Mouse (Mus musculus) G1E (cell line): ENCODE measurements at regions not wholly inside any gene's neighbourhood (a gene's known extent, or its start where the extent isn't known, plus 50 kb on each side); places are given as distances from the start of the nearest gene placed in this dataset.

Experiments used
- ATAC-seq: 2 replicates; pipeline ENCODE4 v1.8.0; 2016; ENCODE audit warnings: mild to moderate bottlenecking; ENCODE audit not compliant: insufficient number of reproducible peaks, poor library complexity, low FRiP score, severe bottlenecking; ENCODE audit errors: extremely low read depth
- DNase-seq: peaks from one replicate; pipeline ENCODE4 v3.0.0; 2012; ENCODE audit warnings: low spot score
- H3K27me3 ChIP-seq: 2 replicates; pipeline ENCODE4 v1.6.1; 2012; ENCODE audit warnings: mild to moderate bottlenecking, low read length, inconsistent platforms; ENCODE audit not compliant: insufficient read depth
- H3K36me3 ChIP-seq: replicated peaks from 2 replicates; pipeline ENCODE3; 2012; ENCODE audit warnings: mild to moderate bottlenecking, inconsistent platforms
- H3K4me1 ChIP-seq: 2 replicates; pipeline ENCODE4 v1.6.1; 2012; ENCODE audit warnings: low read depth, low read length, inconsistent platforms, mixed read lengths; ENCODE audit not compliant: insufficient read depth
- H3K4me3 ChIP-seq: 2 replicates; pipeline ENCODE4 v1.5.1; 2012; ENCODE audit warnings: low read depth, mild to moderate bottlenecking, inconsistent platforms, low read length, moderate library complexity, mixed read lengths
- H3K9me3 ChIP-seq: replicated peaks from 2 replicates; pipeline ENCODE4 v1.6.1; 2012; ENCODE audit warnings: inconsistent platforms
- CTCF ChIP-seq: IDR thresholded peaks from 2 replicates; pipeline ENCODE4 v1.5.1; 2012; ENCODE audit warnings: low read depth, low read length, inconsistent platforms, mixed read lengths
- GATA1 ChIP-seq: IDR thresholded peaks from 2 replicates; pipeline ENCODE4 v1.6.1; 2012; ENCODE audit warnings: borderline replicate concordance, low read length, inconsistent platforms, mixed read lengths
- GATA2 ChIP-seq: IDR thresholded peaks from 2 replicates; pipeline ENCODE4 v1.6.1; 2012; ENCODE audit warnings: low read depth, low read length, inconsistent platforms, borderline replicate concordance
- POLR2AphosphoS5 ChIP-seq: IDR thresholded peaks from 2 replicates; pipeline ENCODE4 v1.6.1; 2012; ENCODE audit warnings: low read depth, low read length, inconsistent platforms; ENCODE audit not compliant: insufficient replicate concordance
- TAL1 ChIP-seq: conservative IDR thresholded peaks from 2 replicates; pipeline ENCODE4 v1.6.1; 2012; ENCODE audit warnings: low read depth, low read length, inconsistent platforms, mixed read lengths

- Histone ChIP-seq H3K27me3 (no peaks in the 10 kb centered on the region), H3K4me3 (no peak overlapping the region), H3K9me3 (0 out of 2 replicates have a peak, but pooled peaks cover 6% of the 10 kb centered on the region), H3K4me1 (no peaks in the 10 kb centered on the region), H3K36me3 (no peaks in the 10 kb centered on the region)
- TF ChIP-seq CTCF (no peak), POLR2AphosphoS5 (no peak), GATA2 (no peak), TAL1 (no peak), GATA1 (no peak)
- no peak for DNase-seq
- ATAC-seq = no peak
Measured at GRCm38 (mm10) chr3:99811276-99811675, 73.9 kb upstream of the Spag17 start.

- ATAC-seq = no peak
- DNase-seq = no peak
- TF ChIP-seq GATA2 = no peak
- TF ChIP-seq CTCF = no peak
- no peak for TF ChIP-seq GATA1
- TF ChIP-seq POLR2AphosphoS5 = no peak
- no peak for TF ChIP-seq TAL1
Measured at GRCm38 (mm10) chr3:99812836-99813235, 72.4 kb upstream of the Spag17 start.

GRCm38 (mm10) chr3:99815115-99815514 is 70.1 kb upstream of the Spag17 start:
- DNase-seq = no peak

More at GRCm38 (mm10) chr3:99812836-99813235, 72.4 kb upstream of the Spag17 start:
- Histone ChIP-seq H3K4me3 (no peak overlapping the region), H3K4me1 (no peaks in the 10 kb centered on the region), H3K36me3 (no peaks in the 10 kb centered on the region), H3K9me3 (peaks cover 8% of the 10 kb centered on the region), H3K27me3 (no peaks in the 10 kb centered on the region)

GRCm38 (mm10) chr3:99817965-99818364 is 67.2 kb upstream of the Spag17 start:
- Histone ChIP-seq H3K9me3 (peaks cover 34% of the 10 kb centered on the region), H3K4me3 (no peak overlapping the region), H3K36me3 (no peaks in the 10 kb centered on the region), H3K4me1 (no peaks in the 10 kb centered on the region), H3K27me3 (no peaks in the 10 kb centered on the region)
- TF ChIP-seq TAL1 (no peak), GATA1 (no peak), POLR2AphosphoS5 (no peak), CTCF (no peak), GATA2 (no peak)
- ATAC-seq = no peak
- no peak for DNase-seq

More at GRCm38 (mm10) chr3:99815115-99815514, 70.1 kb upstream of the Spag17 start:
- TF ChIP-seq POLR2AphosphoS5 (no peak), GATA1 (no peak), GATA2 (no peak), CTCF (no peak), TAL1 (no peak)
- no peak overlapping the region for H3K4me3 ChIP-seq
- ATAC-seq = no peak
- H3K27me3 ChIP-seq = no peaks in the 10 kb centered on the region
- no peaks in the 10 kb centered on the region for H3K36me3 ChIP-seq
- H3K4me1 ChIP-seq = no peaks in the 10 kb centered on the region
- peaks cover 20% of the 10 kb centered on the region for H3K9me3 ChIP-seq

- DNase-seq (no peak), ATAC-seq (no peak)
- H3K27me3 ChIP-seq = no peaks in the 10 kb centered on the region
- H3K36me3 ChIP-seq = no peaks in the 10 kb centered on the region
- no peaks in the 10 kb centered on the region for H3K4me1 ChIP-seq
- H3K9me3 ChIP-seq = peaks cover 33% of the 10 kb centered on the region
- no peak overlapping the region for H3K4me3 ChIP-seq
- TF ChIP-seq GATA2 (no peak), POLR2AphosphoS5 (no peak), GATA1 (no peak)
Measured at GRCm38 (mm10) chr3:99822735-99823134, 62.5 kb upstream of the Spag17 start.

- ATAC-seq = no peak
- no peak for DNase-seq
- Histone ChIP-seq H3K27me3 (no peaks in the 10 kb centered on the region), H3K36me3 (no peaks in the 10 kb centered on the region), H3K4me1 (no peaks in the 10 kb centered on the region), H3K4me3 (no peak overlapping the region), H3K9me3 (peaks cover 28% of the 10 kb centered on the region)
- TF ChIP-seq CTCF (no peak), POLR2AphosphoS5 (no peak), GATA1 (no peak), TAL1 (no peak), GATA2 (no peak)
Measured at GRCm38 (mm10) chr3:99823256-99823655, 62.0 kb upstream of the Spag17 start.
